In the genomic region with DNA sequence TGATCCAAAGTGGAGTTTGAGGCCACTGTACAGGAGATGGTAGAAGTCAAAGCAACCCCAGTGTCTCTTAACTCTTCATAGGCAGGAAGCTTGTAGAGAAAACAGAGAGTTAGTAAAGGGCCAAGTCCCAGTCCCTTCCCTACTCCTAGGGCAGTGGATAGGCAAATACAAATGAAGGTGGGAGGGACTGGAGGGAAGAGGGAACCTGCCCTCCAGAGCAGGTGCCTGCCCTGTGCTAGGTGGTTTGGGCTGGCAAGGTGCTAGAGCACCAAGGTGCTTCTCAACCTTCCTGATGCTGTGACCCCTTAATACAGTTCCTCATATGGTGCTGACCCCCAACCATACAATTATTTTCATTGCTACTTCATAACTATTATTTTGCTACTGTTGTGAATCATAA, we compare ENCODE assay signal across 34 mouse cellular contexts. TPM values are rescaled to one million over a fixed set of nuclear protein-coding genes. Genes with fewer than 3 reads are reported as not detected.
"Had no signal": no experiment of that assay in that cellular context is flagged by ENCODE, and none has a peak within 500 bp of the region (broad histone marks: within the 10 kb centered on the region; RNA-seq: fewer than 3 reads in every experiment).

No protein-coding gene starts in this region.

- ATAC-seq: forebrain, embryonic 13.5 days; forebrain, embryonic 14.5 days; forebrain, embryonic 15.5 days; forebrain, embryonic 16.5 days; forebrain, postnatal 0 days had no signal

- H3K36me3 ChIP-seq: embryonic facial prominence, embryonic 10.5 days; embryonic facial prominence, embryonic 12.5 days; embryonic facial prominence, embryonic 13.5 days; embryonic facial prominence, embryonic 15.5 days; forebrain, embryonic 10.5 days; forebrain, embryonic 12.5 days; forebrain, embryonic 15.5 days had no signal

- H3K4me2 ChIP-seq: embryonic facial prominence, embryonic 12.5 days; embryonic facial prominence, embryonic 13.5 days; embryonic facial prominence, embryonic 15.5 days; forebrain, embryonic 12.5 days; forebrain, embryonic 13.5 days; forebrain, embryonic 15.5 days had no signal

- H3K9ac ChIP-seq: embryonic facial prominence, embryonic 12.5 days; embryonic facial prominence, embryonic 13.5 days; embryonic facial prominence, embryonic 15.5 days; forebrain, embryonic 12.5 days; forebrain, embryonic 13.5 days; forebrain, embryonic 15.5 days; forebrain, postnatal 0 days had no signal

- H3K27me3 ChIP-seq: embryonic facial prominence, embryonic 12.5 days; embryonic facial prominence, embryonic 13.5 days; embryonic facial prominence, embryonic 15.5 days; forebrain, embryonic 12.5 days; forebrain, embryonic 13.5 days; forebrain, embryonic 15.5 days had no signal

- DNase-seq: cerebellum, adult 2 months; cerebellum, adult 8-10 months; cerebellum, adult 9-10 months; cerebellum, adult 9-11 months; cerebellum, postnatal 10 days; cerebellum, postnatal 14 days; cerebellum, postnatal 25 days; cerebellum, postnatal 36 days; embryo, embryonic 11 days; forebrain, postnatal 0 days; gastrocnemius, adult 2 months; gastrocnemius, postnatal 10 days; gastrocnemius, postnatal 14 days; gastrocnemius, postnatal 25 days; gastrocnemius, postnatal 36 days; heart, adult 11 months; heart, adult 18-20 months had no signal

- H3K27ac ChIP-seq: embryonic facial prominence, embryonic 10.5 days; embryonic facial prominence, embryonic 12.5 days; embryonic facial prominence, embryonic 15.5 days; forebrain, embryonic 10.5 days; forebrain, embryonic 12.5 days; forebrain, embryonic 13.5 days; forebrain, embryonic 15.5 days; gastrocnemius, adult 2 months had no signal

- H3K4me3 ChIP-seq: embryonic facial prominence, embryonic 10.5 days; embryonic facial prominence, embryonic 12.5 days; embryonic facial prominence, embryonic 13.5 days; embryonic facial prominence, embryonic 15.5 days; erythroblast, embryonic 14.5 days; forebrain, embryonic 10.5 days; forebrain, embryonic 12.5 days; forebrain, embryonic 13.5 days; forebrain, embryonic 15.5 days; gastrocnemius, adult 2 months had no signal

- H3K9me3 ChIP-seq: embryonic facial prominence, embryonic 10.5 days; embryonic facial prominence, embryonic 12.5 days; embryonic facial prominence, embryonic 13.5 days; embryonic facial prominence, embryonic 15.5 days; forebrain, embryonic 10.5 days; forebrain, embryonic 12.5 days; forebrain, embryonic 13.5 days; forebrain, embryonic 15.5 days had no signal

RNA-seq across cellular contexts. Expression of a gene that starts 24.4 kb away (rescaled TPM):
- total RNA-seq: common myeloid progenitor, adult 5-6 weeks; gastrocnemius, adult 18-20 months; gastrocnemius, adult 2 months; gastrocnemius, adult 8-10 months; gastrocnemius, postnatal 10 days; gastrocnemius, postnatal 25 days; gastrocnemius, postnatal 36 days; gastrocnemius, postnatal 4 days; granulocyte monocyte progenitor cell, adult 5-6 weeks had no signal
- polyA plus RNA-seq: embryonic facial prominence, embryonic 11.5 days; erythroblast, embryonic 14.5 days had no signal

RNA-seq across cellular contexts. Expression of a gene that starts 26.2 kb away (rescaled TPM):
- total RNA-seq: common myeloid progenitor, adult 5-6 weeks; granulocyte monocyte progenitor cell, adult 5-6 weeks had no signal
- polyA plus RNA-seq: erythroblast, embryonic 14.5 days had no signal
